Mouse (Mus musculus) layer of hippocampus, postnatal 25 days (tissue): Measurements from ENCODE around the gene Tmsb15b1. TPM values are rescaled to one million over a fixed set of nuclear protein-coding genes. Genes with fewer than 3 reads are reported as not detected.
"Not testable (repeated sequence)": the region's sequence is repeated elsewhere in the genome, so short reads cannot be mapped to it uniquely, and the experiment has no call there.

Source experiments
- DNase-seq, 2 experiments: peaks; one replicate each; pipeline ENCODE4 v3.0.0; 2022; ENCODE audit warnings: mixed read lengths in 2 of 2, low spot score in 1 of 2; ENCODE audit errors: extremely low spot score in 1 of 2
- total RNA-seq, 2 experiments: library from RNA; stranded (reverse); gene quantifications; 2 replicates each; pipeline ENCODE4 v1.2.3; 2021

Gene Tmsb15b1
- 1 to 10 TPM; 4.3 to 9.3 TPM for total RNA-seq

DNA sequence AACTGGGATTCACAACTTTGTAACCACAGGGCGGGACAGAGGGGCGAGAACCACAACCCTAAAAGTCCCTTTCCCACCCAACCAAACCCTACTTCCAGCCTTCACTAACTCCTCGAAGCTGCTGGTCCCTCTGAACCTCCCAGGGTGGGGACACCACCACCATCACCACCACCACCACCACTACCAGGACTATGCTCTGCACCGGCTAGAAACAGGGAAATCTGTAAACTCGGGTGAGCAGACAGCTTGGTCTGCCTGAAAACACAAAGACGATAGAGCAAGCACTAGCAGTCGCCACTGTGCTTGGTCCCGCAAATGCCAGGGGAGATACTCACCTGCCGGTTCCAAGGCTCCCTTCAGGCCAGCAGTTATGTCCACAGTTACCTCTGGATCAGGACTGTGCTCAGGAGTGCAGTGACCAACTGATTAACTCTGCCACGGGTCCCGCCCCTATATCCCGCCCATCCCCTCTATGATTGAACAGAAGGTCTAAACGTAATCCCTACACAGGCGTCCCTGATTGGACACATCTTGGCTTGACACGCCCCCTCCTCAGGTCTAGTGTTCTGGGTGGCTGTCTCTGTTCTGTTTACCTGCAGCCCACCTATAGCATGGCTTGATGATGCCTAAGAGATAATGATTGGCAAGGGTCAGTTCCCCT lies at the start of gene Tmsb15b1, which contains the start of gene Tmsb15l:
Gene Tmsb15b1, minus strand, starts transcription at position 451 of the 661 bp plus-strand sequence.
Gene Tmsb15l, minus strand, starts transcription at position 446 of the 661 bp plus-strand sequence.
- DNase-seq = no peak

DNA sequence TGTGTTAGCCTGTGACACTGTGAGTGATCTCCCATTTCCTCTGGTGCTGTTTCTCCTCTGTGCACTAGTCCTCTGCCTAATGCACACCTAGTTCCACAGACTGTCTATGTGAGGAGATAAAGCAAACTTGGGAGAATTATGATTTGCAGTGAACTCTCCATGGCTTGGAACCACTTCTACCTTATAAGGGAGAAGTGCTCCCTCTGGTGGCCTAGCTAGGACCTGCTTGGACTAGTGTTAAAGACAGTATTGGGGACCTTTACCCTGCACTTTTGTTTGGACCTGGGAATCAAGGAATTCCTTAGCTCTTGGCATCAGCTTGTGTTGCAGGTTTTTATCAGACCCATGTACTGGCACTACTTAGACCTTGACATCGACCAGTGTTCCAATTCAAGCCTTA lies 42.6 kb upstream of the Tmsb15b1 start:
- DNase-seq = peak in 1 of 2 experiments; percentile 70

DNA sequence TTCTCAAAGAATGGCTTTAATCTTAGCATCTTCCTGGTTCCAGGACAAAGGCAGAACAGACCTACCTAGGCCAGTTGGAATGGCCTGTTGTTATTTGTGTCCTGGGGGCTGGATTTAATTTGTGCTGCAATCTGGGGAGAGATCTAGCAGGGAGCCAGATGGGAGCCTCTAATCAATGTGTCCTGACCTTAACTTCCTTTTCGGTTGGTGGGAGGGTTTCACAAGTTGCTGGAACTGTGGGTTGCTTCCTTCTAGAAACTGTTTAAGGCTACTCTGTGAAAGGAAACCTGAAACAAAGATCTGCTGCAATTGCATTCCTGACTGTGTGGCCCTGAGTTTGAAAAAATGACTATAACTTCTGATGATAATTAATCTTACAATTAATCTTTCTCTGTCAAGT lies 41.0 kb upstream of the Tmsb15b1 start:
- DNase-seq = no peak

DNA sequence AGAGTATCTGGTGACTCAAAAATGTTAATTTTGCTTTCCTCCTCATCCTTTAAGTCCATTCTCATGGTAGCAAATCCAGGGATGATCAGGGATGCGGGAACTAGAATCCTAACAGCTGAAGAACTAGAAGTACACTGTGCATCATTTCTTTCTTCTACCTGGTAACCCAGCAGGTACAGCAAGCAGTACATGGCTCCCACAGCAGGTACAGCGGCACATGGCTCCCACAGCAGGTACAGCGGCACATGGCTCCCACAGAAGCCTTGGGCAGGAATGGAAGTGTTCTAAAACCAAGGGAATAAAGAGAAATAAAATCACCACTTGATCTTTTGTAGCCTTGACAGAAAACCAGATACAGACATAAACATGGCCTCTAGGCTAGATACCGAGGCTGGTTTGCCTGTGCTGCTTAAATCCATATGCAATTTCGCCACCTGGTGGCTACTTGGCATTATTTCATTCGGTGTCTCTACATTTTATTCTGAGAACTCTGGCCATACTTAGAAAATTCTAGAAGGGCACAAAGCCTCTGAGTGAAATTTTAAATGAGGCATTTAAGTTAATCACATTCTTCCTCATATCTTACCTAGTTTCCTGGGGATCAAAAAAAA lies 38.5 kb upstream of the Tmsb15b1 start:
- DNase-seq = peak in 1 of 2 experiments; percentile 37

DNA sequence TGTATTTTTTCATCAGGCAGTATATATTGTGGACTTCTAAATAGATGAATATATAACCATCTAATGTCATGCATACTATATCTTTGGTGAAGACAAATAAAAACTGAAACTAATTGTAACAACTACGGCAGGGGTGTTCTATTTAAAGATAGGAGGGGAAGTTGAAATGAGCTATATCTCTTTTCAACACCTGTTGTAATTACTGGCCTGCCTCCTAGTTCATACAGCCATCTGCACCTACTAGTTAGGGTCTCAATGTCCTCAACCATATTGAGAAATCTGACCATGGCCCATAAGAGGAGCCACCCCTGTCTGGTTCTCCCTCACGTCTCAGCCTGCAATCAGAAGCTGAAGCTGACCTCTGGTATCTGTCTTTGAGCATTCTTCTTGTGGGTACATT lies 19.6 kb upstream of the Tmsb15b1 start:
- no peak for DNase-seq

DNA sequence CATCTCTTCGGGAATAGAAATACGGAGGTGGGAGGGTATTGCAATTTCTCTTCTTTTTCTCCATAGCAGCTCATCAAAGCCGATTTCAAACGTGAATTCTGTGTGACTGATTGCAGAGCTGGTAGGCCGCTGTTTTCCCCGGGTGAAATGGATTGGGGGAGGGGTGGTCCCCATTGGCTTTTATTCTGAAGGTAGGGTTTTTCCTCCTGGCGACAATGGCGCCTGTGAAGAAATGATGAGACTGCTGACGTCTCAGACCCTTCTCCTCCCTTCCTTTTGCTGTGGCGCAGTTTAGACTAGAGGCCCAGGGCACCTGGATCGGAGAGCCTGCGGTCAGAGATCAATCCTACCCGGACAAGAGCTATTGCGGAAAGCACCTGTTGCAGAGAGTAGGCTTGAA lies 17.0 kb upstream of the Tmsb15b1 start:
- DNase-seq = peak in 1 of 2 experiments; percentile 9

DNA sequence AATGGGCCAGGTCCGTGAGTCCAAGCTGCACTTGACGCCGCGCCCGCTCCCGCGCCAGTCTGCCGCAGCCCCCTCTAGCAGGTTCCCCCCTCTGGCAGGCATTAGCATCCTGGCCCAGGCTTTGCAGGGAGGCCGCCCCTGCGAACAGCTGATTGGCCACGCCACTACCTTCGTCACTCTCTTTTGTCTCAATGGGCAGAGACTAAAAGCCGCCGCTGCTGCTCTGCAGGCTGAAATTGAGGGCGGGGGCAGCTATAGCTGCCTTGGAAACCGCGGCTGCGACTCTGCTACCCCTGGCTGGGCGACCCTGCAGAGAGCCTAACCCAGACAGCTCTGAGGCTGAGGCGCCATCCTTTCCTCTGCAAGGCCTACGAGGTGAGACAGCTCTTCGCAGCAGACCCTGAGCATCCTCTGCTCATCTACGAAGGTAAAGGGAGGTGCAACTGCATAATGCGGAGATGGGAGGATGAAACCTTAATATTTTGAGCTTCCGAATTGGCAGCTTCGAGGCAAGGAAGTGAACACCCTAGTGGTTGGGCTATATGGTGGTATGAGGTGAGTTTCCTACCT lies 16.4 kb upstream of the Tmsb15b1 start, which contains the start of gene Zcchc18:
Gene Zcchc18, plus strand, starts transcription at position 178 of the 570 bp plus-strand sequence.
- DNase-seq = peak; percentile 54 to 64

DNA sequence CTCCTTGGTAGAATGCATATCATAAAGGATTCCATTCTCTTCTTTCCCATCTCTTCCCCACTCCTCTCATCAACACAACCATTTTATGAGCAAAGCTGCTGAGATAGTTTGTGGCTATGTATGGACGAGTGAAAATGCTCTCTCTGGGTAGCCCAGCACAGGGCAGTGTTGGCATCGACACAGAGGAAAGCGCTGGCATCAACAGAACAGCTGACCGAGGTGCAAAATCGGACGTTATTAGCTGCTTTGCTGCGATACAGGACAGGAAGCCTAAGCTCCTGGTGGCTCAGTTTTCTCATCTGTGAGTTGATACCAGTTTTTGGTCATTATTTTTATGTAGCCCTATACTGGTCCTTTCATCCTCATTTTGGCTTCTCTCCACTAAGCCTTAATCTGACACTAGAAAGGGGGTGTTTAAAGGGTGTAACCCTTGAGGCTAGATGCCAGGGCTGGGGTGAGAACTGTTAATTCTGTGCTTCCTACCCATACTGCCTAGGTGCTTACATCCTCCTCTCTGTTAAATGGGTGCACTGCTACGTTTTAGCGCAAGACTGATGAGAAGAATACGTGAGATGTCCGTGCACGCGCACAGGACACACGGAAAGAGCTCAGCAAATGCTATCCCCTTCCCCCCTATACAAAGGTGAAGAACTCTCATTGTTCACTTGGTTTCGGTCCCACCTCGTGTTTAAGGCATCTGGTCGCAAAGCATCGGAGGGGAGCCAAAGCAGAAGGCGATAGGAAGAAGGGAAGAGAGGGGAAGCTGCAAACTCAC lies 15.7 kb upstream of the Tmsb15b1 start:
- DNase-seq = no peak

DNA sequence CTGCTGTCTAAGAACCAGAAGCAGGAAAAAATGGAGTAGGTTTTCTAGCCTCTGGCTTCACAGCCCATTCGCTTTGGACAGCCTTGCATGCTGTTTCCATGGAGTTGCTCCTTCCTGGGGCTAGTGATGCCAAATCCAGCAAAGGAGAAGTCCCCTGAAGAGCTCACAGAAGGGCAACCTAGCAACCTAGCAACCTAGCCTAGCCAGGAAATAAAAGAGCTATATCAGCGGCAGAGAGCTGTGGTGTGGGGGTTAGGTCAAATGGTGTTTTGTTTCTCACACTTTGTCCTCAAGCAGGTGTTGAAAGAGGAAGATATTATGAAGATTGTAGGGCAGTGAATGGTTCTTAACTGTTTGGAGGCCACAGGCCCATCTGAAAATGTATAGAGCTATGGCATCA lies 14.6 kb upstream of the Tmsb15b1 start:
- no peak for DNase-seq

DNA sequence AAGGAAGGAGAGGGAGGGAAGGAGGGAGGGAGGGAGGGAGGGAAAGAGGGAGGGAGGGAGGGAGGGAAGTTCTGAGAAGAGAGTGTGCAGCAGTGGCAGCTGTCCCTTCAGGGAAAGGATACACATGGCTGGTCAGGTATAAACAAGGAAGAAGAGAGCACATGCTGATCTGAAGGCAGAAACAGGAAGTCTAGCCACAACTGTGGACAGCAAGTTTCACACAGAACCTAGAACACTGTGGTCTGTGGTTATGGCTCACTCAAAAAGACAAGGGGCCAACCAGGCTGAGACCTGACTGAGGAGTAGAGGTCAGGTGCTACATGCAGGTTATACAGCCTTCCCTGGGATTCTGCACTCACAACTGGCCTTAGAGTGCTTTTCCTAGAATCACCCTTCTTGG lies 9.4 kb upstream of the Tmsb15b1 start:
- no peak for DNase-seq

DNA sequence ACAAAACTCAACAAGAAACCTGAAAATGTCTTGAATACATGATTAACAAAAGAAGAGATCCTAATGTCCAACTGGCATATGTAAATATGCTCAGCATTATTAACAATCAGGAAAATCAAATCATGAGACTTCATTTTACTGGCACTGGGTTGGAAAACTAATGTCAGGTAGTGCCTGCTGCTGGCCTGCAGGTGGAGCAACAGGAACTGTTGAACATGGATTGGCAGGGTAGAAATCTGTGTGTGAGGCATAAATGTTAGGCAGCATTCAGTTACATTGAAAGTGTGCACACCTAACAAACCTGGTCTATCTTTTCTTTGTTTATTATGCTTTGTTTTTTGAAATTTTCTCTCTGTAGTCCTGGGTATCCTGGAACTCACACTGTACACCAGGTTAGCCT lies 1.9 kb upstream of the Tmsb15b1 start:
- no peak for DNase-seq

DNA sequence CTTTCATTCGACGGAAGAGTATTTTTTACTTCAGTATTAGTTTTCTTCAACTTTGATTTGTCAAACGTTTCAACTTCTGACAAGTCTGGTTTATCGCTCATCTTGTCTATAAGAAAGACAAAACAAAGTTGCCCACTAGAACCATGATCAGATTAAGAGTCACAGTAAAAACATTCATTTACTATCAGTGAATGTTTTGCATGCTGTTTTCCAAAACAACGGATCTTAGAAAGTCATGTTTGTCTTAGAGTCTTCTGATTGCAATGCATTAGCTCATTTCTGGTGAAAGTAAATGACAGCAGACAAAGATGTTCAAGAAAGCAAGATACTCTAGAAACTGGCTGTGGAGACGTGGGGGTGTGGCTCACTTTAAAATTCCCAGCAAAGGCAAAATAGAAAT lies 1.3 kb downstream of the Tmsb15b1 start, which contains the start of gene Tmsb15b2:
Gene Tmsb15b2, minus strand, starts transcription at position 101 of the 400 bp plus-strand sequence.
- DNase-seq = not testable (repeated sequence)

DNA sequence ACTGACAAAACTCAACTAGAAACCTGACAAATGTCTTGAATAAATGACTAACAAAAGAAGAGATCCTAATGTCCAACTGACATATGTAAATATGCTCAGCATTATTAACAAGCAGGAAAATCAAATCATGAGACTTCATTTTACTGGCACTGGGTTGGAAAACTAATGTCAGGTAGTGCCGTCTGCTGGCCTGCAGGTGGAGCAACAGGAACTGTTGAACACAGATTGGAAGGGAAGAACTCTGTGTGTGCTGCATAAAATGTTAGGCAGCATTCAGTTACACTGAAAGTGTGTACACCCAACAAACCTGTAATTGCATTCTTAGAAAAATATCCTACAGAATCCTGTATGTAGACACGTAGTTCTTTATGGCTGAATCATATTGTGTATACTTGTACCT lies 17.0 kb downstream of the Tmsb15b1 start:
- DNase-seq = peak in 1 of 2 experiments; percentile 24

DNA sequence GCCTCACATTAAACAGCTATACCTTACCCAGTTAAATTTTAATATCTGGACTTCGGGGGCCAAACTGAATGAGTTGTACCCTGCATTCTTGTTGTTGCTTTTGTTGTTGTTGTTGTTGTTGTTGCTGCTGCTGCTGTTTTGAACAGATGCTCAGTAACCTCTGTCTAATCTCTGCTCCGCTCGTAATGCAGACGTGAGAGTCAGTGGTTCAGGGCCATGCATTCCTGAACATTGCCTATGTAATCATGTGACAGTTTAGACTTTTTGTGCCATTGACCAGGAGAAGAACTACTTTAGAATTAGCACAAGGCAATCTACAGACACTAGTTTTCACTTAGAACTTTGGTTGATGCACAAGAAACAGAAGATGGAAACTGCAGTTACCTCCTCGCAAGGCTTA lies 18.4 kb downstream of the Tmsb15b1 start:
- DNase-seq = not testable (repeated sequence)

DNA sequence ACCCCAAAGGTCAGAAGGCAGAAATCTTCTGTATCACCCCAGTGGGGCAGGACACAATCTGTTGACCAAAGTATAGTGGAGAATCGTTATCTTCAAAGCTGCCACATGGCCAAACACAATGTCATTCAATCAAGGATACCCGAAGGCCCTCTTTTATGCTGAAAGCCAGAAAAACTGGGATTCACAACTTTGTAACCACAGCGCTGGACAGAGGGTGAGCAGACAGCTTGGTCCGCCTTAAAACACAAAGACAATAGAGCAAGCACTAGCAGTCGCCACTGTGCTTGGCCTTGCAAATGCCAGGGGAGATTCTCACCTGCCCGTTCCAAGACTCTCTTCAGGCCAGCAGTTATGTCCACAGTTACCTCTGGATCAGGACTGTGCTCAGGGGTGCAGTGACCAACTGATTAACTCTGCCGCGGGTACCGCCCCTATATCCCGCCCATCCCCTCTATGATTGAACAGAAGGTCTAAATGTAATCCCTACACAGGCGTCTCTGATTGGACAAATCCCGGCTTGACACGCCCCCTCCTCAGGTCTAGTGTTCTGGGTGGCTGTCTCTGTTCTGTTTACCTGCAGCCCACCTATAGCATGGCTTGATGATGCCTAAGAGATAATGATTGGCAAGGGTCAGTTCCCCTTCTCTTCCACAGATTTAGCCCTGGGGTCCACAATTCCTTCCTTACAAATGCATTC lies 18.9 kb downstream of the Tmsb15b1 start:
- DNase-seq = peak; percentile 39 to 62

DNA sequence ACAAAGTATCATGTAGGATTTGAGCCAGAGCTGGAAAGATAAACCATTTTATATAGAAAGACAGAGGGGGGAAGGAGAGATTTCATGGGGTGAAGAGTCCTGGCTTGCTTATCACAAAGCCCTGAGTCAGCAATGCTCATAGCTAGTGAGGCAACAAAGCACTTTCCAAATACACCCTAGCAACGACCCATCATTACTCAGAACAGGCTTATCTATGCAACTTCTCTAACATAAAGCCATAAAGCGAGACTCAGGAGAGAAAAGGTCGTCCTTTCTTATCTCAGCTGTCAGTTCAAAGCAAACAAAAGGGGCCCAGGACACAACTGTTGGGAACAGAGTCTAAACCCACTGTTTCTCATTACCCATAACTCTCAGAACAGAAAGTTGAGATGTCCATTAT lies 38.7 kb downstream of the Tmsb15b1 start:
- no peak for DNase-seq

DNA sequence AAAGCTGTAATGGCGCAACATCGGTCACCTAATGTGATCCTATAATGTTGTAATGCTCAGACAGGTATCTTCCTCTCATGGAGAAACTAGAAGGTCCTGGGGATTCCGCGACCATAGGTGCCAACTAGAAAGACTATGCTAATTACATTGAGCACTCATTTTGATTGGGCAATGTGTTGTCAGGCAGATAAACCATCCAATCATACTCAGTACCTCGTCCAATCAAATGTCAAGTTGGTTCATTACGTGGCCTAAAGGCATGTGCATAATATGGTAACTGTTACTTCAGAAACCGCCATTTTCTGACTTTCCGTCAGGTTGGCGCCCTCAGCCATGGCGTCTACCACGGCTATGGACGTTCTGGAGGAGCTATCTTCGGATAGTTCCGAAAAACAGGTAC lies 49.6 kb downstream of the Tmsb15b1 start, which contains the start of gene H2bfm:
Gene H2bfm, plus strand, starts transcription at position 295 of the 400 bp plus-strand sequence.
- no peak for DNase-seq

DNA sequence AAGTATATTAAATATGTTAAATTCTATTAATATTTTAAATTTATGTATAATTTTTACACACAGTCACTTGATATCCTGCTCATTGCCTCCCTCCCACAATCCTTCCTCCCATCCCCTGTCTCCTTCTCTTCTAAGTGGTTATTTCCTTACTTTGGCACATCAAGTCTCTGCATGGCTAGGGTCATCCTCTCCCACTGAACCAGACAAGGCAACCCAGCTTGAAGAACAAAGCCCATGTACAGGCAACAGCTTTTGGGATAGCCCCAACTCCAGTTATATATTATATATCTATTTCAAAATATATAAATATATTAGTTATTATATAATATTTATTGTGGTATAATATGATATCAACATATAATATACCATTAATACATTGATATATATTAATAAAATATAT lies 50.8 kb downstream of the Tmsb15b1 start:
- DNase-seq = no peak
